ENCODE assay signal across 7 mouse cellular contexts in the genomic region with DNA sequence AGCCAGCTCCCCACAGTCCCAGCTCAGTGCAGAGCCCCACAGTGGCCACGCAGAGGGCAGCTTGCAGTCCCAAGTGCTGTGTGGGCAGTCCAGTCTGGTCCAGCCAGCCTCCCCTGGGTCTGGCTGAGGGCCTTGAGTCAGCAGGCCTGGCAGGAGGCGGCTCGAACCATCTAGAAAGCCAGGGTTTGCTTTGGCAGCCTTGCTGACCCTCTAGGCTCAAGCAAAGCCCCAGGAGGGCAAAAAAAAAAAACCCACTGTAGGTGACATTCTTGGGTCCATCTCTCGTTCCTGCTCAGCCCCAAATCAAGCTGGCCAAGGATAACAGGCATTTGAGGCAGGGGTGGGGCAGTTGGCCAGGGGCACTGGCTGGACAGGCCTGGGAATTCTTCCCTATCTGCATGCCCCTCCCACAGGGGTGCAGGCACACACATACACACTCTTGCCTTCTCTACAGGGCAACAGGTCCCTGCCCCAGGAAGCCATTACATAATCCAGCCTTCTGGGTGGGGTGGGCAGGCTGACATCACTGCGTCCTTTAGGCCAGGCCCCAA. TPM values are rescaled to one million over a fixed set of nuclear protein-coding genes. Genes with fewer than 3 reads are reported as not detected.
DNase-seq lines count a peak whose midpoint lies in the region; ATAC-seq and TF ChIP-seq lines count a peak whose summit lies in the region.

No protein-coding gene starts in this region.

- H3K27me3 ChIP-seq in G1E (ENCODE audit: insufficient read depth, low read length), result no peaks in the 10 kb centered on the region
- no peaks in the 10 kb centered on the region for H3K27me3 ChIP-seq in kidney, adult 2 months (replicated peaks; ENCODE audit: control insufficient read depth, insufficient read depth, low read length)
- H3K27me3 ChIP-seq in lung, embryonic 14.5 days (ENCODE audit: insufficient read depth, low read length), result no peaks in the 10 kb centered on the region

- TF ChIP-seq POLR2A in bone marrow macrophage, adult 2 months (IDR thresholded peaks at IDR 0.05; ENCODE audit: borderline replicate concordance, low read depth, low read length), result no peak
- TF ChIP-seq POLR2A in kidney, adult 2 months (IDR thresholded peaks at IDR 0.05; ENCODE audit: low read depth, low read length), result peak; percentile 24

- TF ChIP-seq CTCF in G1E (IDR thresholded peaks at IDR 0.05; ENCODE audit: low read depth, low read length), result no peak
- no peak for TF ChIP-seq CTCF in bone marrow macrophage, adult 2 months (IDR thresholded peaks at IDR 0.05; ENCODE audit: low read depth, low read length)
- no peak; the same call in 1 of the 2 replicates for TF ChIP-seq CTCF in kidney, adult 2 months (conservative IDR thresholded peaks at IDR 0.05; ENCODE audit: insufficient read depth, insufficient read length, low read depth, low read length)
- TF ChIP-seq CTCF in lung, embryonic 14.5 days (IDR thresholded peaks at IDR 0.05; ENCODE audit: low read depth), result no peak

- WGBS in kidney, adult 2 months, result 8% methylated on average over 5 of the region's 5 CpGs
- 51% methylated on average over 5 of the region's 5 CpGs for WGBS in lung, embryonic 14.5 days

- H3K9me3 ChIP-seq in G1E (replicated peaks), result no peaks in the 10 kb centered on the region
- H3K9me3 ChIP-seq in lung, embryonic 14.5 days (ENCODE audit: low read depth, low read length), result no peaks in the 10 kb centered on the region

- peak overlapping the region; percentile 87 for H3K4me3 ChIP-seq in G1E (ENCODE audit: low read depth, low read length)
- H3K4me3 ChIP-seq in bone marrow macrophage, adult 2 months (ENCODE audit: insufficient read depth, low read length), result peak overlapping the region; percentile 71
- peak overlapping the region; percentile 89 for H3K4me3 ChIP-seq in kidney, adult 2 months (ENCODE audit: insufficient read depth, low read depth, low read length)
- H3K4me3 ChIP-seq in lung, embryonic 14.5 days (ENCODE audit: low read depth, low read length), result peak overlapping the region; percentile 98

- peaks cover 59% of the 10 kb centered on the region for H3K36me3 ChIP-seq in G1E (replicated peaks)
- H3K36me3 ChIP-seq in kidney, adult 2 months (ENCODE audit: control insufficient read depth, insufficient read depth, low read length), result no peaks in the 10 kb centered on the region; the same call in 1 of the 2 replicates
- peaks cover 49% of the 10 kb centered on the region for H3K36me3 ChIP-seq in lung, embryonic 14.5 days (ENCODE audit: insufficient read depth)

- peak overlapping the region; percentile 98 for H3K9ac ChIP-seq in lung, embryonic 14.5 days

- 0 out of 2 replicates have a peak overlapping the region, but pooled peaks have one; percentile 8 for H3K27ac ChIP-seq in bone marrow macrophage, adult 2 months (ENCODE audit: insufficient read depth, low read depth, low read length)
- peak overlapping the region; percentile 82 for H3K27ac ChIP-seq in kidney, adult 2 months (ENCODE audit: insufficient read depth, low read depth, low read length)
- no peak overlapping the region for H3K27ac ChIP-seq in lung, embryonic 14.5 days (ENCODE audit: low read depth)

- peaks cover 89% of the 10 kb centered on the region for H3K4me1 ChIP-seq in G1E (ENCODE audit: insufficient read depth, low read depth, low read length)
- H3K4me1 ChIP-seq in bone marrow macrophage, adult 2 months (ENCODE audit: control insufficient read depth, insufficient read depth, low read length), result peaks cover 31% of the 10 kb centered on the region
- H3K4me1 ChIP-seq in kidney, adult 2 months (ENCODE audit: control insufficient read depth, insufficient read depth, low read length), result peaks cover 57% of the 10 kb centered on the region
- H3K4me1 ChIP-seq in lung, embryonic 14.5 days (ENCODE audit: insufficient read depth), result peaks cover 38% of the 10 kb centered on the region

- no peak for DNase-seq in G1E (ENCODE audit: low spot score)
- DNase-seq in heart, adult 8-10 months (ENCODE audit: low spot score), result peak; percentile 75
- peak; percentile 84 for DNase-seq in kidney, adult 2 months
- DNase-seq in lung, embryonic 14.5 days, result no peak
- no peak for DNase-seq in frontal cortex, postnatal 25 days (ENCODE audit: low spot score in 2 of 2)
- DNase-seq in frontal cortex, postnatal 14 days (ENCODE audit: low spot score in 2 of 2), result no peak

- H3K4me2 ChIP-seq in lung, embryonic 14.5 days, result peak overlapping the region; percentile 88

- ATAC-seq in G1E (ENCODE audit: extremely low read depth, insufficient number of reproducible peaks, low FRiP score, poor library complexity, severe bottlenecking), result no peak
- ATAC-seq in lung, embryonic 14.5 days (ENCODE audit: insufficient read depth), result no peak

RNA-seq across cellular contexts. Expression of a gene that starts 3.7 kb away (rescaled TPM):
- total RNA-seq in G1E (2014; fragmentation: Nextera tagmentation), result 127 and 140 TPM in 2 replicates
- 70.4 and 72.2 TPM in 2 replicates for total RNA-seq in G1E (2017)
- polyA plus RNA-seq in G1E (2012), result 455 and 521 TPM in 2 replicates
- 107 and 117 TPM in 2 replicates for polyA plus RNA-seq in bone marrow macrophage, adult 2 months (2012; ENCODE audit: insufficient read depth, insufficient read length, missing spikeins)
- total RNA-seq in heart, adult 8-10 months (2022), result 100 to 1,000 TPM; 197 to 243 (median 216) TPM
- 163 and 210 TPM in 2 replicates for polyA plus RNA-seq in kidney, adult 2 months (2012; rRNA removed)
- polyA plus RNA-seq in lung, embryonic 14.5 days (2014; fragmentation: Nextera tagmentation; extraction: Ambion mirVana), result 102 and 110 TPM in 2 replicates

RNA-seq across cellular contexts. Expression of a gene that starts 17.4 kb away (rescaled TPM):
- total RNA-seq in G1E (2014; fragmentation: Nextera tagmentation) (11.1 and 19.7 TPM in 2 replicates), G1E (2017) (17.9 and 19.2 TPM in 2 replicates)
- polyA plus RNA-seq in G1E (2012), result 96.3 and 102 TPM in 2 replicates
- polyA plus RNA-seq in bone marrow macrophage, adult 2 months (2012; ENCODE audit: insufficient read depth, insufficient read length, missing spikeins), result 20.9 and 22.7 TPM in 2 replicates
- 10 to 100 TPM; 44.0 to 52.5 (median 48.5) TPM for total RNA-seq in heart, adult 8-10 months (2022)
- 77.7 and 80.7 TPM in 2 replicates for polyA plus RNA-seq in kidney, adult 2 months (2012; rRNA removed)
- polyA plus RNA-seq in lung, embryonic 14.5 days (2014; fragmentation: Nextera tagmentation; extraction: Ambion mirVana), result 82.5 and 101 TPM in 2 replicates

RNA-seq across cellular contexts. Expression of a gene that starts 27.5 kb away (rescaled TPM):
- total RNA-seq in G1E (2014; fragmentation: Nextera tagmentation), result 44.4 and 52.8 TPM in 2 replicates
- total RNA-seq in G1E (2017), result 53.8 and 61.8 TPM in 2 replicates
- polyA plus RNA-seq in G1E (2012), result 45.8 and 54.2 TPM in 2 replicates
- polyA plus RNA-seq in bone marrow macrophage, adult 2 months (2012; ENCODE audit: insufficient read depth, insufficient read length, missing spikeins), result 53.3 and 53.8 TPM in 2 replicates
- 1 to 10 TPM; 3.8 to 6.0 (median 5.4) TPM for total RNA-seq in heart, adult 8-10 months (2022)
- 14.3 and 19.5 TPM in 2 replicates for polyA plus RNA-seq in kidney, adult 2 months (2012; rRNA removed)
- 35.1 and 40.3 TPM in 2 replicates for polyA plus RNA-seq in lung, embryonic 14.5 days (2014; fragmentation: Nextera tagmentation; extraction: Ambion mirVana)

RNA-seq across cellular contexts. Expression of a gene that starts 27.7 kb away (rescaled TPM):
- total RNA-seq in G1E (2014; fragmentation: Nextera tagmentation), result 2.3 and 7.4 TPM in 2 replicates
- 5.9 and 10.3 TPM in 2 replicates for total RNA-seq in G1E (2017)
- polyA plus RNA-seq in G1E (2012), result 7.5 and 8.2 TPM in 2 replicates
- polyA plus RNA-seq in bone marrow macrophage, adult 2 months (2012; ENCODE audit: insufficient read depth, insufficient read length, missing spikeins), result 11.0 and 25.2 TPM in 2 replicates
- total RNA-seq in heart, adult 8-10 months (2022), result 1 to 10 TPM; 2.2 to 5.3 (median 3.6) TPM
- 36.8 and 39.5 TPM in 2 replicates for polyA plus RNA-seq in kidney, adult 2 months (2012; rRNA removed)
- 6.7 and 7.3 TPM in 2 replicates for polyA plus RNA-seq in lung, embryonic 14.5 days (2014; fragmentation: Nextera tagmentation; extraction: Ambion mirVana)

RNA-seq across cellular contexts. Expression of a gene that starts 51.6 kb away (rescaled TPM):
- total RNA-seq in G1E (2014; fragmentation: Nextera tagmentation) (91.3 and 110 TPM in 2 replicates), G1E (2017) (189 and 193 TPM in 2 replicates)
- polyA plus RNA-seq in G1E (2012), result 470 and 513 TPM in 2 replicates
- 87.3 and 98.4 TPM in 2 replicates for polyA plus RNA-seq in bone marrow macrophage, adult 2 months (2012; ENCODE audit: insufficient read depth, insufficient read length, missing spikeins)
- 100 to 1,000 TPM; 119 to 132 (median 122) TPM for total RNA-seq in heart, adult 8-10 months (2022)
- polyA plus RNA-seq in kidney, adult 2 months (2012; rRNA removed), result 166 and 193 TPM in 2 replicates
- polyA plus RNA-seq in lung, embryonic 14.5 days (2014; fragmentation: Nextera tagmentation; extraction: Ambion mirVana), result 105 and 124 TPM in 2 replicates

Comparison
In these comparisons a context has a peak if more than half of its experiments do, and no peak if none do; other contexts are left out.
1. DNase-seq: peak in heart, adult 8-10 months (single experiment) and kidney, adult 2 months (single experiment); none in G1E (single experiment), lung, embryonic 14.5 days (single experiment), frontal cortex, postnatal 25 days (0 of 2) and frontal cortex, postnatal 14 days (0 of 2).
2. Peak in every context shown above with its lines, with median percentiles within 50 percentile points of each other: H3K4me3 ChIP-seq.